Mouse (Mus musculus) kidney, postnatal 0 days (tissue): ENCODE results near the gene Slc43a3. TPM values are rescaled to one million over a fixed set of nuclear protein-coding genes. Genes with fewer than 3 reads are reported as not detected.

Source experiments
- ATAC-seq: fragments of 200-750 bp; cut with Nextera tagmentation; replicated peaks from 2 replicates; pipeline ENCODE4 v1.8.0; 2017; ENCODE audit warnings: low read depth, moderate number of reproducible peaks, moderate TSS enrichment, moderate library complexity; ENCODE audit not compliant: low FRiP score
- DNase-seq: peaks from one replicate; pipeline ENCODE4 v3.0.0-alpha.2; 2016; ENCODE audit warnings: low spot score
- H3K27ac ChIP-seq: fragments of 300-500 bp; sonication (generic); 2 replicates; pipeline ENCODE4 v1.5.1; 2014; ENCODE audit warnings: mild to moderate bottlenecking
- H3K27me3 ChIP-seq: fragments of 300-500 bp; sonication (generic); 2 replicates; pipeline ENCODE4 v1.6.1; 2014; ENCODE audit warnings: low read length, mixed read lengths; ENCODE audit not compliant: insufficient read depth
- H3K36me3 ChIP-seq: fragments of 300-500 bp; sonication (generic); 2 replicates; pipeline ENCODE4 v1.6.1; 2014; ENCODE audit warnings: low read length, mixed read lengths; ENCODE audit not compliant: insufficient read depth
- H3K4me1 ChIP-seq: fragments of 300-500 bp; sonication (generic); replicated peaks from 2 replicates; pipeline ENCODE4 v1.6.1; 2014; ENCODE audit warnings: antibody characterized with exemption, low read length, mixed read lengths; ENCODE audit not compliant: insufficient read depth
- H3K4me2 ChIP-seq: fragments of 300-500 bp; sonication (generic); 2 replicates; pipeline ENCODE4 v1.6.1; 2014; ENCODE audit warnings: mild to moderate bottlenecking, low read length, moderate library complexity, mixed read lengths
- H3K4me3 ChIP-seq: fragments of 300-500 bp; sonication (generic); replicated peaks from 2 replicates; pipeline ENCODE4 v1.5.1; 2014; ENCODE audit warnings: low read depth, low read length
- H3K9ac ChIP-seq: fragments of 300-500 bp; sonication (generic); 2 replicates; pipeline ENCODE4 v1.6.1; 2014; ENCODE audit warnings: low read depth, low read length
- H3K9me3 ChIP-seq: fragments of 300-500 bp; sonication (generic); replicated peaks from 2 replicates; pipeline ENCODE4 v1.6.1; 2016; ENCODE audit warnings: low read length, inconsistent platforms, mixed read lengths
- CTCF ChIP-seq: IDR thresholded peaks from 2 replicates; pipeline ENCODE4 v1.5.1; 2016; ENCODE audit warnings: antibody characterized with exemption, low read depth, mild to moderate bottlenecking, moderate library complexity
- WGBS: fragments of 180-500 bp; shearing (Covaris S2); extraction: QIAGEN DNeasy Blood & Tissue Kit; methylation state at CpG from one replicate; pipeline ENCODE4 v1.1.7; 2014; 5-methylcytosine and 5-hydroxymethylcytosine counted together
- polyA plus RNA-seq: library from polyadenylated mRNA; unstranded; fragments of >200 nt; fragmentation: Nextera tagmentation; extraction: Ambion mirVana; gene quantifications from 2 replicates; pipeline ENCODE4 v1.2.1, GENCODE M21; 2015

The Slc43a3 gene
- polyA plus RNA-seq, 1 experiment from 2014 or later, result 36.7 TPM

DNA sequence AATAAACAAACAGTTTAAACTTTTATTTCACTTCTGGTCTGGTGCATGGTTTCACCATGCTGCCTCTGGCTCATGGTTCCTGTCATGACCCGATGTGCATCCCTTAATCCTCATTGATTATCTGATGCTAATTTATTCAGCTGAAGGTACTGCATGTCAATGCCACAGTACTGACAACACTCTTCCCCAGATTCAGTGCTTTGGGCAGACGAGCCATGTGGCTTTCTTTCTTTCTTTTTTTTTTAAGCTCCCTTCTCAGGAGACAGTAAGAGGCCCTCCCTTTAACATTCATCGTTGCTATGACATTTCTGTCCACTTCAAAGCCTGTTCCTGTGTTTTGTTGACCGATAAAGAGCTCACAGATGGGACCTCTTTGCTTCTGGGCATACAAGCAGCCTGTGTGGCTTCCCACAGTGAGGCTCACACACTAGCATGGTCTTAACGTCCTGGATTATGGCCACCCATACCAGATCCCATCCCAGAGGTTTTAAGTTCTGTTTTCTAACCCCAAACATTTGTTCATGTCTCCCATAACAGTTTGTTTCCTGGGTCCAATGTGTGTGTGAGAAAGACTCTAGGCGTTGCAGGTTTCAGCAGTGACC is 26.6 kb downstream of the Slc43a3 start:
- DNase-seq, result no peak
- Histone ChIP-seq H3K4me1 (no peaks in the 10 kb centered on the region), H3K36me3 (no peaks in the 10 kb centered on the region), H3K4me3 (no peak overlapping the region), H3K27ac (no peak overlapping the region), H3K9ac (no peak overlapping the region), H3K27me3 (no peaks in the 10 kb centered on the region), H3K4me2 (no peak overlapping the region), H3K9me3 (no peaks in the 10 kb centered on the region)
- ATAC-seq, result no peak
- no peak for TF ChIP-seq CTCF
- 41% methylated on average over 6 of the region's 6 CpGs for WGBS

DNA sequence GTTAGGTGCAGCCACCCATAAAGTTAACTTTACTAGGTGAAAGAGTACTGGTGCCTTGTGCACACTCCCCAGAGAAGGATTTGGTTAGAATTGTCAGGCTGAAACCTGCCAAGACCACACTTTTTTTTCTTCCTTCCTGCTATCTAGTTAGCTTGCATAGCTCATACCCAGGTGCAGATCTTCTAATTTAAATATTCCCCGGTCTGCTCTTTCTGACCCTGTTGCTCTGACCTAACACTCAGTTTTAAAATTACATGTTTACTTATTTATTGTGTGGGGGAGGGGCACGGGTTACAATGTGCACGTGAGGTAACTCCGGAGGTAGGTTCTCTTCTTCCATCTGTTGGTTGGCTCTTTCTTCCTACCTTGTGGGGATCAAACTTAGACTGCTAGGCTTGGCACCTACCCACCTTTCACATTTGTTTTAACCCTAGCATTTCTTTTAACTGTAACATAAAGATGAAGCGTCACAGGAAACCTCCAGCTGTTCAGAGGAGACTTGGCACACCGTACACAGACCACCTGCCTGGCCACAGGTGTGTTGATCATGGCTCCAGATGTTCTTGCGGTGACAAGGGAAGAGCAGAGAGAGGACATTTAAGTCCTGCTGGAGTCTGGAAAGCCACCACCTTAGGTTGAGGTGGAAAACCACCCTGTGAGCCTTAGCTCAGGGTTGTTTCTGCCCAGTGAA is 27.9 kb downstream of the Slc43a3 start:
- H3K9me3 ChIP-seq, result no peaks in the 10 kb centered on the region
- WGBS, result 83% methylated on average over 7 of the region's 7 CpGs
- no peak overlapping the region for H3K4me3 ChIP-seq
- H3K4me2 ChIP-seq, result no peak overlapping the region
- H3K4me1 ChIP-seq, result no peaks in the 10 kb centered on the region
- DNase-seq, result no peak
- H3K9ac ChIP-seq, result no peak overlapping the region
- no peaks in the 10 kb centered on the region for H3K27me3 ChIP-seq
- no peak for TF ChIP-seq CTCF
- no peaks in the 10 kb centered on the region for H3K36me3 ChIP-seq
- no peak overlapping the region for H3K27ac ChIP-seq
- ATAC-seq, result no peak

DNA sequence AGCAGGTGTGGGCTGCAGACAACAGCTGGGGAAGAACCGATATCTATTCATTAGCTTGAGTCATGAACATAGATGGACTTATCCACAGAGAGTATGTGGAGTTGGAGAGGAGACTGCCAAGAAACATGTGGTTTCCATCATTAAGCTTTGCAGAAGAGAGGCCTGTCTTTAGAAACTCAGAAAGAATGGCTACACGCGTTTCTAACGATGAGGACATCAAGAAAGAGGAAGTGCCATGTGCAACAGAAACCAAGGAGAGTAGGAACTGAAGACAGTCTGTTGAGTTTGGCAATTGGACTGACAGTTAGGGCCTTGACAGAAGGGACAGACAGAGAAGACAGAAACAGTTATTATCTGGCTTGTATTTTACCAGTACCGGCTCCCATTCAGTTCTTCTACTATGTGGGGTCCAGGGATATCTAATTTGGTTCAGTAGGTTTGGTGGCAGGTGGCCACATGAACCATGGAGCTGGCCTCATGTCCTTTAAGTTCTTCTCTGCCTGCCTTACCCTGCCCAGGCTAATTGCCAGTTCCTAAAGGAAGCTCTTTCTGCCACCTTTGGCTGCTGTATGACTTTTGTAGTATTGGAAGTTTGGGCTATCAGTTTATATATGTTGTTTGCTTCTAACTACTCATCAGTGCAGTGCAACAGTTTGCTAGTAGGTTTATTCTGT is 31.1 kb downstream of the Slc43a3 start:
- Histone ChIP-seq H3K9me3 (no peaks in the 10 kb centered on the region), H3K4me2 (no peak overlapping the region), H3K9ac (no peak overlapping the region), H3K27me3 (no peaks in the 10 kb centered on the region), H3K4me1 (no peaks in the 10 kb centered on the region), H3K36me3 (no peaks in the 10 kb centered on the region), H3K27ac (no peak overlapping the region), H3K4me3 (no peak overlapping the region)
- WGBS, result 83% methylated on average over 5 of the region's 5 CpGs
- DNase-seq, result no peak
- no peak for TF ChIP-seq CTCF
- ATAC-seq, result no peak

DNA sequence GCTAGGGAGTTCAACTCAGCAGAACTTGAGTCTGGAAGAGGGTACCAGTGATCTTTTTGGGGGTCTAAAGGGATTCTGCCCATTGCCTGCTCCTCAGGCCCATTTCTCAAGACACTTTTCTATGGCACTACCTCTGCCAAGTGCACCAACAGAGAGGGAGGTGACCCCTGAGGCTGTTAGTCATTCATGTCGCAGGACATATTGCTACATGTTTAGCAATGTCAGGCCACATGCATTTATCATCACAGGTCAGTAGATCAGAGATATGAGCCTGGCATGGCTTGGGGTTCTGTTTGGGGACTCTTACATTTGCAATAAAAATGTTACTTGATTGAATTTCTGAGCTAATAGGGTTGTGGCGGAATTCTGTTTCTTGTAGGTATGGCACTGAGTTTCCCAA is 39.2 kb downstream of the Slc43a3 start:
- H3K36me3 ChIP-seq, result no peaks in the 10 kb centered on the region
- H3K9me3 ChIP-seq, result no peaks in the 10 kb centered on the region
- no peak overlapping the region for H3K4me3 ChIP-seq
- no peak for ATAC-seq
- WGBS, result 95% methylated on average over 2 of the region's 2 CpGs
- no peak overlapping the region for H3K27ac ChIP-seq
- no peak overlapping the region for H3K9ac ChIP-seq
- no peaks in the 10 kb centered on the region for H3K4me1 ChIP-seq
- no peak overlapping the region for H3K4me2 ChIP-seq
- DNase-seq, result no peak
- no peaks in the 10 kb centered on the region for H3K27me3 ChIP-seq
- TF ChIP-seq CTCF, result no peak

DNA sequence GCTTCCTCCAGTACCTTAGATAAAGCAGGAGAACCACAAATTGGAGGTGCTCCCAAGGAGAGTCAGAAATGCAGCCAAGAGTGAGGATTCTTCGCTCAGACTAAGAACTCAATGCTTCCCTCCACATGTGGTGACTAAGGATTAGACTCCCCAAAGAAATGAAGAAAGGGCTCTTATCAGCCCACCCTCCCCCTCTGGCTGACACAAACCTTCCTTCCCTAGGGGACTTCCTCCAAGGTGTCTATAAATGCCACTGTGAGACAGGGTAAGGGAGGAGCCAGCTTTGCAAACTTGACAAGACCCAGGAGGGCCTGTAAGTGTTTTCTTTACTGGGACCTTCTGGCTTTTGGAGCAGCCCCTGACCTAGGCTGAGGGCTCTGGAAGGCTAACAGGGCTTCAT is 43.8 kb downstream of the Slc43a3 start, which contains the start of gene Prg2:
Gene Prg2, plus strand, starts transcription at position 274 of the 400 bp plus-strand sequence.
- Histone ChIP-seq H3K4me1 (no peaks in the 10 kb centered on the region), H3K27me3 (no peaks in the 10 kb centered on the region), H3K27ac (no peak within 1 kb of the TSS), H3K4me2 (no peak within 1 kb of the TSS), H3K9ac (no peak within 1 kb of the TSS), H3K36me3 (no peaks in the 10 kb centered on the region), H3K4me3 (no peak within 1 kb of the TSS), H3K9me3 (no peaks in the 10 kb centered on the region)
- no peak for ATAC-seq
- TF ChIP-seq CTCF, result no peak
- WGBS, result 57% methylated on average over 1 of the region's 1 CpGs
- no peak for DNase-seq

DNA sequence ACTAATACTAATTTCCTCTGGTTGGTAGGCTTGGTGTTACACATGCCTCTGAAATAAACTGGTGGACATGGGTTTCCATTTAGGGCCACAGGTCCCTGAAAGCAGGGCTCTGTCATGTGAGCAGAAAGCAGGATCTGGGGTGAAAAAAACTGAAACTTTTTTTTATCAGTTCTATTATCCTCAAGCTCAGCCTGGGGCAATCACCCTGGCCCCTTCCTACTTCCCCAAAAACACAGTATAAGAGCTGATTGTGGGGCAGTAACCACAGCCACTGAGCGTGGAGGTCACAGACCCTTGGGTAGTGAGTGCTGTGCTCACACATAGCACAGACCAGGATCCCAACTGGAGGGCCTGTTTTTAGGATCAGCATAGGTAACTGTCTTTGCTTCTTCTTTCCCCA is 51.6 kb downstream of the Slc43a3 start, which contains the start of gene Prg3:
Gene Prg3, plus strand, starts transcription at position 286 of the 400 bp plus-strand sequence.
- H3K27ac ChIP-seq, result no peak within 1 kb of the TSS
- no peak for TF ChIP-seq CTCF
- no peaks in the 10 kb centered on the region for H3K4me1 ChIP-seq
- no peak for DNase-seq
- no peak within 1 kb of the TSS for H3K9ac ChIP-seq
- no peak within 1 kb of the TSS for H3K4me2 ChIP-seq
- ATAC-seq, result no peak
- no peaks in the 10 kb centered on the region for H3K9me3 ChIP-seq
- no peaks in the 10 kb centered on the region for H3K36me3 ChIP-seq
- H3K27me3 ChIP-seq, result no peaks in the 10 kb centered on the region
- H3K4me3 ChIP-seq, result no peak within 1 kb of the TSS
- 79% methylated on average over 1 of the region's 1 CpGs for WGBS
